ENCODE assay signal across 8 mouse cellular contexts in the genomic region with DNA sequence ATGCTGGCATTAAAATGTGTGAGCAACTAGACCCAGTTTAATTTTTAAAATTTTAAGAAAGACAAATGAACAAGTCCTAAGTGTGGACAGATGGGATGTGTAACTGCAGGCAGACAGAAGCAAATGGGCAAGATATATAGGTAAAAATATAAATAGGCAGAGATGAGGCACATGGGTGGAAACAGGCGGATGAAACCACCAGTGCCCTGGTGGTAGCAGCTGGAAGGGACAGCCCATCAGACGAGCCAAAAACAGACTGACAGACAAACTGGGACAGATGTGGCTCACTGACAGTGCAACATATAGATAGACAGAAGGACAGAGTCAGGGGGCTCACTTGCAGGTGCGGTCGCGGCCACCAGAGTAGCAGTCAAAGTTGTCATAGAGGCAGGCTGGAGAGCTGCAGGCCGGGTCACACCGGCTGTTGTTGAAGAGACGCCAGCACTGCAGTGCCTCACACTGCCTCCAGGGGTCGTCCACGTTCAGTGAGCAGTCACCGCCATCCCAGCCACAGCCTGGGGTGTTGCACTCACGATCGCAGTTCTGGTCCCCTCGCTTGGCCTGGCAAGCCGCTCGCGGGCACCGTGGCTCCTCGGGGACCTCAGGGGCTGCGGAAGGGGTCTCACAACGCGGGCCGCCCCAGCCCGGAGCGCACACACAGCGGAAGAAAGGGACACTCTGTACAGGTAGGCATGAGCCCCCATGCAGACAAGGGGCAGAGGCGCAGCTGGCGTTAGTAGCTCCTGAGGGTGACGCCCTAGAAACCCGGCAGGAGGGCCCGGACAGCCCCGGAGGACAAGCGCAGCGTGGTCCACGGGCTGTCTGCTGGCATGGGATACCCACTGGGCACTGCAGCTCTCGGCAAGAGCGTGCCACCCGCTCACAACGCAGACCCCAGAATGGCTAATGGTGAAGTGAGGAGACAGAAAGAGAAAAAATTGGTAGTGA. TPM values are rescaled to one million over a fixed set of nuclear protein-coding genes. Genes with fewer than 3 reads are reported as not detected.
DNase-seq lines count a peak whose midpoint lies in the region; ATAC-seq and TF ChIP-seq lines count a peak whose summit lies in the region.

No protein-coding gene starts in this region.

- peaks cover 4% of the 10 kb centered on the region; the same call in 1 of the 2 replicates for H3K4me1 ChIP-seq in embryonic facial prominence, embryonic 13.5 days
- H3K4me1 ChIP-seq in limb, embryonic 14.5 days (ENCODE audit: control insufficient read depth, insufficient read depth, low read length): no peaks in the 10 kb centered on the region
- no peaks in the 10 kb centered on the region for H3K4me1 ChIP-seq in midbrain, postnatal 0 days (ENCODE audit: insufficient read depth, low read length)

- H3K4me3 ChIP-seq in embryonic facial prominence, embryonic 13.5 days: peak overlapping the region; percentile 16; the same call in 1 of the 2 replicates
- no peak overlapping the region for H3K4me3 ChIP-seq in limb, embryonic 14.5 days (replicated peaks; ENCODE audit: low read length)
- H3K4me3 ChIP-seq in midbrain, postnatal 0 days (ENCODE audit: low read depth, low read length): peak overlapping the region; percentile 29

- TF ChIP-seq CTCF in midbrain, postnatal 0 days (IDR thresholded peaks at IDR 0.05): peak; percentile 84

- no peak overlapping the region; the same call in 1 of the 2 replicates for H3K27ac ChIP-seq in embryonic facial prominence, embryonic 13.5 days
- H3K27ac ChIP-seq in limb, embryonic 14.5 days (replicated peaks; ENCODE audit: low read depth, low read length): no peak overlapping the region
- no peak overlapping the region for H3K27ac ChIP-seq in midbrain, postnatal 0 days (ENCODE audit: low read depth, low read length)

- DNase-seq in 3T3-L1 (ENCODE audit: low read depth, low spot score): peak; percentile 39
- peak; percentile 88 to 90 for DNase-seq in adrenal gland, postnatal 36 days
- peak; percentile 88 for DNase-seq in heart, adult 8-10 months (ENCODE audit: low spot score)
- DNase-seq in kidney, adult 8-10 months: peak; percentile 68 to 90
- peak; percentile 65 for DNase-seq in limb, embryonic 14.5 days (ENCODE audit: low spot score)
- DNase-seq in midbrain, postnatal 0 days (ENCODE audit: low spot score): peak; percentile 80
- peak; percentile 65 to 80 for DNase-seq in spleen, postnatal 14 days (ENCODE audit: low spot score in 2 of 2)

- peak; percentile 28; the same call in 1 of the 2 replicates for ATAC-seq in embryonic facial prominence, embryonic 13.5 days (ENCODE audit: insufficient number of reproducible peaks, insufficient read depth, low FRiP score, low TSS enrichment, low read depth)
- peak; percentile 77 for ATAC-seq in limb, embryonic 14.5 days (ENCODE audit: low FRiP score, low read depth)
- ATAC-seq in midbrain, postnatal 0 days (ENCODE audit: low FRiP score): peak; percentile 76

- H3K36me3 ChIP-seq in embryonic facial prominence, embryonic 13.5 days: peaks cover 90% of the 10 kb centered on the region
- peaks cover 94% of the 10 kb centered on the region for H3K36me3 ChIP-seq in limb, embryonic 14.5 days (ENCODE audit: control insufficient read depth, insufficient read depth, low read length)
- no peaks in the 10 kb centered on the region for H3K36me3 ChIP-seq in midbrain, postnatal 0 days (ENCODE audit: insufficient read depth, low read length)

- H3K27me3 ChIP-seq in embryonic facial prominence, embryonic 13.5 days: no peaks in the 10 kb centered on the region
- no peaks in the 10 kb centered on the region for H3K27me3 ChIP-seq in limb, embryonic 14.5 days (ENCODE audit: control insufficient read depth, insufficient read depth, low read length)
- no peaks in the 10 kb centered on the region for H3K27me3 ChIP-seq in midbrain, postnatal 0 days (ENCODE audit: insufficient read depth, low read length)

- H3K9ac ChIP-seq in embryonic facial prominence, embryonic 13.5 days: peak overlapping the region; percentile 58
- peak overlapping the region; percentile 36; the same call in 1 of the 2 replicates for H3K9ac ChIP-seq in limb, embryonic 14.5 days (ENCODE audit: low read depth, low read length, severe bottlenecking)
- peak overlapping the region; percentile 44; the same call in 1 of the 2 replicates for H3K9ac ChIP-seq in midbrain, postnatal 0 days (replicated peaks; ENCODE audit: low read length, poor library complexity, severe bottlenecking)

- H3K9me3 ChIP-seq in embryonic facial prominence, embryonic 13.5 days: no peaks in the 10 kb centered on the region
- H3K9me3 ChIP-seq in limb, embryonic 14.5 days (ENCODE audit: control insufficient read depth, low read length): no peaks in the 10 kb centered on the region
- H3K9me3 ChIP-seq in midbrain, postnatal 0 days (ENCODE audit: low read length): no peaks in the 10 kb centered on the region

- no peak for TF ChIP-seq POLR2A in limb, embryonic 14.5 days (IDR thresholded peaks at IDR 0.05; ENCODE audit: borderline replicate concordance, extremely low read depth, insufficient read depth, insufficient read length)

- peak overlapping the region; percentile 48 for H3K4me2 ChIP-seq in embryonic facial prominence, embryonic 13.5 days
- 0 out of 2 replicates have a peak overlapping the region, but pooled peaks have one; percentile 28 for H3K4me2 ChIP-seq in limb, embryonic 14.5 days (replicated peaks; ENCODE audit: low read depth, low read length, severe bottlenecking)
- H3K4me2 ChIP-seq in midbrain, postnatal 0 days (ENCODE audit: low read depth, low read length, poor library complexity, severe bottlenecking): peak overlapping the region; percentile 45

- WGBS in embryonic facial prominence, embryonic 13.5 days: 31% methylated on average over 38 of the region's 39 CpGs
- WGBS in limb, embryonic 14.5 days: 31% methylated on average over 39 of the region's 39 CpGs
- WGBS in midbrain, postnatal 0 days: 25% methylated on average over 39 of the region's 39 CpGs

RNA-seq across cellular contexts. Expression of a gene that starts 23.5 kb away (rescaled TPM):
- 10 to 100 TPM in 1 of 2 experiments, 1 to 10 TPM in 1; 8.1 to 13.0 TPM for total RNA-seq in adrenal gland, postnatal 36 days (2021)
- polyA plus RNA-seq in embryonic facial prominence, embryonic 13.5 days (2015; fragmentation: Nextera tagmentation; extraction: Ambion mirVana): 16.1 and 16.8 TPM in 2 replicates
- total RNA-seq in heart, adult 8-10 months (2022): 10 to 100 TPM; 18.6 to 24.9 (median 21.6) TPM
- polyA plus RNA-seq in limb, embryonic 14.5 days (2012; rRNA removed): 50.0 and 77.6 TPM in 2 replicates
- 17.7 and 19.4 TPM in 2 replicates for polyA plus RNA-seq in limb, embryonic 14.5 days (2014; fragmentation: Nextera tagmentation; extraction: Ambion mirVana)
- 42.4 and 43.9 TPM in 2 replicates for total RNA-seq in midbrain, postnatal 0 days (2014; rRNA removed)
- polyA plus RNA-seq in midbrain, postnatal 0 days (2015; fragmentation: Nextera tagmentation; extraction: Ambion mirVana): 5.2 and 5.7 TPM in 2 replicates

RNA-seq across cellular contexts. Expression of a gene that starts 46.2 kb away (rescaled TPM):
- total RNA-seq in adrenal gland, postnatal 36 days (2021): under 1 TPM in 1 of 2 experiments, not detected in 1; 0.33 TPM
- polyA plus RNA-seq in embryonic facial prominence, embryonic 13.5 days (2015; fragmentation: Nextera tagmentation; extraction: Ambion mirVana): 0.77 and 1.1 TPM in 2 replicates
- total RNA-seq in heart, adult 8-10 months (2022): 1 to 10 TPM in 1 of 4 experiments, under 1 TPM in 3; 0.40 to 1.4 (median 0.69) TPM
- 1.6 and 1.9 TPM in 2 replicates for polyA plus RNA-seq in limb, embryonic 14.5 days (2012; rRNA removed)
- 3.3 and 5.5 TPM in 2 replicates for polyA plus RNA-seq in limb, embryonic 14.5 days (2014; fragmentation: Nextera tagmentation; extraction: Ambion mirVana)
- total RNA-seq in midbrain, postnatal 0 days (2014; rRNA removed): 1.1 TPM in 2 replicates
- polyA plus RNA-seq in midbrain, postnatal 0 days (2015; fragmentation: Nextera tagmentation; extraction: Ambion mirVana): 0.70 and 0.80 TPM in 2 replicates

Comparison
In these comparisons a context has a peak if more than half of its experiments do, and no peak if none do; other contexts are left out.
1. DNase-seq: peak in every context shown above with its lines; median percentile 89 in adrenal gland, postnatal 36 days; 88 in heart, adult 8-10 months; 80 in midbrain, postnatal 0 days; 79 in kidney, adult 8-10 months; 72 in spleen, postnatal 14 days; 65 in limb, embryonic 14.5 days; 39 in 3T3-L1.